Mouse (Mus musculus) telencephalon, adult 2 months (tissue): ENCODE results near the gene 1700069L16Rik.

ENCODE experiments used
- DNase-seq: peaks from one replicate; pipeline ENCODE4 v3.0.0-alpha.2; 2011; ENCODE audit warnings: low read depth, low spot score

Gene 1700069L16Rik

GRCm38 (mm10) chr5:113734376-113734775 is 9.8 kb upstream of the 1700069L16Rik start:
- DNase-seq = no peak

GRCm38 (mm10) chr5:113732182-113732581 is 7.6 kb upstream of the 1700069L16Rik start:
- DNase-seq = no peak

GRCm38 (mm10) chr5:113731174-113731573 is 6.6 kb upstream of the 1700069L16Rik start:
- DNase-seq = no peak

GRCm38 (mm10) chr5:113730641-113731121 is 6.1 kb upstream of the 1700069L16Rik start:
- DNase-seq = no peak

- DNase-seq = no peak
Measured at GRCm38 (mm10) chr5:113728691-113729090, 4.1 kb upstream of the 1700069L16Rik start.

- no peak for DNase-seq
Measured at GRCm38 (mm10) chr5:113728011-113728410, 3.4 kb upstream of the 1700069L16Rik start.

GRCm38 (mm10) chr5:113727238-113727637 is 2.7 kb upstream of the 1700069L16Rik start:
- DNase-seq = no peak

- DNase-seq = no peak
Measured at GRCm38 (mm10) chr5:113726618-113727017, 2.0 kb upstream of the 1700069L16Rik start.

- no peak for DNase-seq
Measured at GRCm38 (mm10) chr5:113725417-113725816, 845 bp upstream of the 1700069L16Rik start.

GRCm38 (mm10) chr5:113723567-113724237 is 870 bp downstream of the 1700069L16Rik start:
- DNase-seq = no peak

- DNase-seq = no peak
Measured at GRCm38 (mm10) chr5:113722224-113723013, 2.2 kb downstream of the 1700069L16Rik start.

GRCm38 (mm10) chr5:113719221-113719661 is 5.3 kb downstream of the 1700069L16Rik start:
- no peak for DNase-seq

GRCm38 (mm10) chr5:113716581-113717388 is 7.8 kb downstream of the 1700069L16Rik start:
- peak; percentile 84 for DNase-seq

GRCm38 (mm10) chr5:113712861-113713260 is 11.7 kb downstream of the 1700069L16Rik start:
- no peak for DNase-seq

GRCm38 (mm10) chr5:113703803-113704585 is 20.6 kb downstream of the 1700069L16Rik start:
- no peak for DNase-seq

GRCm38 (mm10) chr5:113700388-113701023 is 24.1 kb downstream of the 1700069L16Rik start:
- no peak for DNase-seq

GRCm38 (mm10) chr5:113694415-113694814 is 30.2 kb downstream of the 1700069L16Rik start:
- no peak for DNase-seq

GRCm38 (mm10) chr5:113694000-113694399 is 30.6 kb downstream of the 1700069L16Rik start:
- no peak for DNase-seq

GRCm38 (mm10) chr5:113693196-113693755 is 31.3 kb downstream of the 1700069L16Rik start:
- DNase-seq = no peak

- DNase-seq = no peak
Measured at GRCm38 (mm10) chr5:113690866-113691265, 33.7 kb downstream of the 1700069L16Rik start.
